Mouse (Mus musculus): ENCODE measurements around the gene 1700007K13Rik. TPM values are rescaled to one million over a fixed set of nuclear protein-coding genes. Genes with fewer than 3 reads are reported as not detected.

Gene 1700007K13Rik
- polyA plus RNA-seq, 1 experiment from 2014 or later = 4.0 TPM

GRCm38 (mm10) chr2:28430846-28431245 is 35.3 kb downstream of the 1700007K13Rik start:
- Histone ChIP-seq H3K36me3 (no peaks in the 10 kb centered on the region), H3K9me3 (replicated peaks) (no peaks in the 10 kb centered on the region), H3K27ac (no peak overlapping the region), H3K4me2 (replicated peaks) (no peak overlapping the region), H3K4me3 (no peak overlapping the region), H3K9ac (no peak overlapping the region), H3K27me3 (no peaks in the 10 kb centered on the region), H3K4me1 (peaks cover 4% of the 10 kb centered on the region; the same call in 1 of the 2 replicates)
- 56% methylated on average over 6 of the region's 6 CpGs for WGBS
- no peak for ATAC-seq (ENCODE audit: low FRiP score)

- H3K9me3 ChIP-seq (replicated peaks) = no peaks in the 10 kb centered on the region
- H3K4me3 ChIP-seq = no peak overlapping the region
- H3K36me3 ChIP-seq = no peaks in the 10 kb centered on the region
- H3K4me2 ChIP-seq (replicated peaks) = no peak overlapping the region
- H3K9ac ChIP-seq = no peak overlapping the region
- WGBS = 83% methylated on average over 6 of the region's 6 CpGs
- H3K27ac ChIP-seq = no peak overlapping the region
- H3K4me1 ChIP-seq = no peaks in the 10 kb centered on the region; the same call in 1 of the 2 replicates
- ATAC-seq (ENCODE audit: low FRiP score) = no peak
- H3K27me3 ChIP-seq = no peaks in the 10 kb centered on the region
Observed at GRCm38 (mm10) chr2:28427226-28427625, 38.9 kb downstream of the 1700007K13Rik start.

GRCm38 (mm10) chr2:28423167-28423566 is 43.0 kb downstream of the 1700007K13Rik start:
- Histone ChIP-seq H3K36me3 (no peaks in the 10 kb centered on the region), H3K4me1 (no peaks in the 10 kb centered on the region; the same call in 1 of the 2 replicates), H3K27ac (no peak overlapping the region), H3K9me3 (replicated peaks) (no peaks in the 10 kb centered on the region), H3K4me3 (no peak overlapping the region), H3K9ac (no peak overlapping the region), H3K4me2 (replicated peaks) (no peak overlapping the region), H3K27me3 (peaks cover 4% of the 10 kb centered on the region)
- no peak for ATAC-seq (ENCODE audit: low FRiP score)
- WGBS = 32% methylated on average over 3 of the region's 3 CpGs

- Histone ChIP-seq H3K9ac (no peak overlapping the region), H3K27me3 (peaks cover 4% of the 10 kb centered on the region), H3K4me2 (replicated peaks) (no peak overlapping the region), H3K27ac (no peak overlapping the region), H3K9me3 (replicated peaks) (no peaks in the 10 kb centered on the region), H3K4me3 (no peak overlapping the region), H3K4me1 (peaks cover 12% of the 10 kb centered on the region), H3K36me3 (no peaks in the 10 kb centered on the region)
- no peak for ATAC-seq (ENCODE audit: low FRiP score)
- 20% methylated on average over 4 of the region's 4 CpGs for WGBS
Observed at GRCm38 (mm10) chr2:28419898-28420297, 46.2 kb downstream of the 1700007K13Rik start.

GRCm38 (mm10) chr2:28418034-28418433 is 48.1 kb downstream of the 1700007K13Rik start:
- no peak overlapping the region for H3K4me3 ChIP-seq
- H3K4me2 ChIP-seq (replicated peaks) = no peak overlapping the region
- no peaks in the 10 kb centered on the region for H3K9me3 ChIP-seq (replicated peaks)
- H3K27me3 ChIP-seq = peaks cover 4% of the 10 kb centered on the region
- ATAC-seq (ENCODE audit: low FRiP score) = peak; percentile 51
- H3K27ac ChIP-seq = no peak overlapping the region
- 55% methylated on average over 2 of the region's 2 CpGs for WGBS
- H3K36me3 ChIP-seq = no peaks in the 10 kb centered on the region
- no peak overlapping the region for H3K9ac ChIP-seq
- peaks cover 13% of the 10 kb centered on the region for H3K4me1 ChIP-seq

GRCm38 (mm10) chr2:28416511-28416910 is 49.6 kb downstream of the 1700007K13Rik start:
- no peaks in the 10 kb centered on the region for H3K36me3 ChIP-seq
- no peak overlapping the region for H3K4me2 ChIP-seq (replicated peaks)
- no peak for ATAC-seq (ENCODE audit: low FRiP score)
- H3K9ac ChIP-seq = no peak overlapping the region
- no peak overlapping the region for H3K4me3 ChIP-seq
- H3K27ac ChIP-seq = no peak overlapping the region
- 81% methylated on average over 1 of the region's 1 CpGs for WGBS
- peaks cover 4% of the 10 kb centered on the region for H3K27me3 ChIP-seq
- no peaks in the 10 kb centered on the region for H3K9me3 ChIP-seq (replicated peaks)
- H3K4me1 ChIP-seq = peaks cover 13% of the 10 kb centered on the region

- Histone ChIP-seq H3K9me3 (replicated peaks) (no peaks in the 10 kb centered on the region), H3K4me1 (peaks cover 13% of the 10 kb centered on the region), H3K27ac (peak overlapping the region; percentile 40; the same call in 1 of the 2 replicates), H3K4me3 (no peak overlapping the region), H3K27me3 (peaks cover 4% of the 10 kb centered on the region), H3K36me3 (no peaks in the 10 kb centered on the region), H3K4me2 (replicated peaks) (no peak overlapping the region), H3K9ac (no peak overlapping the region)
- ATAC-seq (ENCODE audit: low FRiP score) = no peak
- 51% methylated on average over 10 of the region's 10 CpGs for WGBS
Observed at GRCm38 (mm10) chr2:28415387-28416024, 50.6 kb downstream of the 1700007K13Rik start.

- no peak overlapping the region for H3K9ac ChIP-seq
- no peak overlapping the region for H3K4me3 ChIP-seq
- peaks cover 15% of the 10 kb centered on the region for H3K4me1 ChIP-seq
- no peak overlapping the region for H3K4me2 ChIP-seq (replicated peaks)
- no peak overlapping the region for H3K27ac ChIP-seq
- peaks cover 4% of the 10 kb centered on the region for H3K27me3 ChIP-seq
- H3K36me3 ChIP-seq = no peaks in the 10 kb centered on the region
- H3K9me3 ChIP-seq (replicated peaks) = no peaks in the 10 kb centered on the region
- no peak for ATAC-seq (ENCODE audit: low FRiP score)
- 94% methylated on average over 5 of the region's 5 CpGs for WGBS
Observed at GRCm38 (mm10) chr2:28414757-28415137, 51.4 kb downstream of the 1700007K13Rik start.

- 90% methylated on average over 5 of the region's 5 CpGs for WGBS
- H3K4me3 ChIP-seq = no peak overlapping the region
- ATAC-seq (ENCODE audit: low FRiP score) = no peak
- H3K9me3 ChIP-seq (replicated peaks) = no peaks in the 10 kb centered on the region
- H3K27ac ChIP-seq = no peak overlapping the region
- H3K4me1 ChIP-seq = peaks cover 20% of the 10 kb centered on the region
- H3K9ac ChIP-seq = no peak overlapping the region
- no peaks in the 10 kb centered on the region for H3K36me3 ChIP-seq
- H3K4me2 ChIP-seq (replicated peaks) = no peak overlapping the region
- peaks cover 4% of the 10 kb centered on the region for H3K27me3 ChIP-seq
Observed at GRCm38 (mm10) chr2:28414116-28414756, 51.9 kb downstream of the 1700007K13Rik start.

- ATAC-seq (ENCODE audit: low FRiP score) = no peak
- 78% methylated on average over 6 of the region's 6 CpGs for WGBS
- peaks cover 26% of the 10 kb centered on the region for H3K4me1 ChIP-seq
Observed at GRCm38 (mm10) chr2:28412936-28413335, 53.2 kb downstream of the 1700007K13Rik start.

More at GRCm38 (mm10) chr2:28412936-28413335, 53.2 kb downstream of the 1700007K13Rik start:
- Histone ChIP-seq H3K27ac (no peak overlapping the region), H3K4me2 (replicated peaks) (no peak overlapping the region), H3K9ac (no peak overlapping the region), H3K36me3 (no peaks in the 10 kb centered on the region), H3K4me3 (no peak overlapping the region), H3K9me3 (replicated peaks) (no peaks in the 10 kb centered on the region), H3K27me3 (no peaks in the 10 kb centered on the region)
